In the genomic region with DNA sequence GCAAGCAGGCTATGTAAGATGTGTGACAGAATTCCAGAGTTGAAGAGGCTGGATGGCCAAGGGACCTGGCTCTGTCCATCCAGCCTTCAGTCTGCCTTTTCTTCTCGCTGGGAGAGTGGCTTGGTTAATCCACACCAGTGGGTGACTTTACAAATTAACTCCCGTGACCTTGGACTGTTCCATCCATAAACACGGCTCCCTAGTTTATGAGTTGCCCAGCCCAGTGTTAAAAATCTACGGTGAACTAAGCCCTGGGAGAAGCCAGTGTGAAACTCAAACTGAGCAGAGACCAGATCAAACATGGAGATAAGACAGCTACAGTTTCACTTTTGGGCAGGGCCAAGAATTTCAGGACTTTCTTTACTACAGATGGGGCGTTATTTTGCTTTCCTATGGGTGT, we compare ENCODE assay signal across 13 mouse cellular contexts. TPM values are rescaled to one million over a fixed set of nuclear protein-coding genes. Genes with fewer than 3 reads are reported as not detected.
DNase-seq lines count a peak whose midpoint lies in the region; ATAC-seq and TF ChIP-seq lines count a peak whose summit lies in the region.
"Had no signal": no experiment of that assay in that cellular context is flagged by ENCODE, and none has a peak within 500 bp of the region (broad histone marks: within the 10 kb centered on the region; RNA-seq: fewer than 3 reads in every experiment).

No protein-coding gene starts in this region.

- no peaks in the 10 kb centered on the region for H3K9me3 ChIP-seq in liver, embryonic 11.5 days (ENCODE audit: control insufficient read depth, low read length)
- no peaks in the 10 kb centered on the region for H3K9me3 ChIP-seq in intestine, embryonic 15.5 days
- H3K9me3 ChIP-seq in stomach, postnatal 0 days (ENCODE audit: control insufficient read depth, low read length): no peaks in the 10 kb centered on the region

- no peaks in the 10 kb centered on the region for H3K4me1 ChIP-seq in liver, embryonic 11.5 days (replicated peaks; ENCODE audit: control insufficient read depth, insufficient read depth, low read length)
- H3K4me1 ChIP-seq in intestine, embryonic 15.5 days (replicated peaks): peaks cover 29% of the 10 kb centered on the region
- no peaks in the 10 kb centered on the region; the same call in 1 of the 2 replicates for H3K4me1 ChIP-seq in stomach, postnatal 0 days (replicated peaks; ENCODE audit: control insufficient read depth, insufficient read depth)

- 56% methylated on average over 5 of the region's 5 CpGs for WGBS in liver, embryonic 11.5 days
- 24% methylated on average over 5 of the region's 5 CpGs for WGBS in intestine, embryonic 15.5 days
- WGBS in stomach, postnatal 0 days: 26% methylated on average over 5 of the region's 5 CpGs

- DNase-seq in liver, embryonic 11.5 days (ENCODE audit: low spot score): no peak
- DNase-seq in liver: no peak
- DNase-seq in kidney, postnatal 25 days: peak; percentile 63 to 82
- DNase-seq in stomach, postnatal 0 days (ENCODE audit: low spot score): no peak
- DNase-seq in adrenal gland, postnatal 25 days: no peak
- DNase-seq in ovary, postnatal 36 days (ENCODE audit: low spot score): no peak
- DNase-seq in frontal cortex, postnatal 14 days (ENCODE audit: low spot score in 2 of 2): no peak
- DNase-seq: layer of hippocampus, adult 9-11 months; lung, postnatal 14 days; retina, postnatal 1 day; thymus, postnatal 4 days had no signal

- H3K36me3 ChIP-seq in liver, embryonic 11.5 days (ENCODE audit: control insufficient read depth, insufficient read depth, low read length): no peaks in the 10 kb centered on the region
- H3K36me3 ChIP-seq in intestine, embryonic 15.5 days: no peaks in the 10 kb centered on the region
- H3K36me3 ChIP-seq in stomach, postnatal 0 days (ENCODE audit: control insufficient read depth, insufficient read depth, low read length): no peaks in the 10 kb centered on the region

- ATAC-seq in liver, embryonic 11.5 days (replicated peaks; ENCODE audit: low FRiP score): no peak
- ATAC-seq in intestine, embryonic 15.5 days: peak; percentile 68
- ATAC-seq in stomach, postnatal 0 days (ENCODE audit: low FRiP score, low TSS enrichment): no peak
- ATAC-seq: forebrain, embryonic 14.5 days had no signal

- H3K4me3 ChIP-seq in liver, embryonic 11.5 days (ENCODE audit: low read depth, low read length): no peak overlapping the region
- H3K4me3 ChIP-seq in intestine, embryonic 15.5 days (replicated peaks): no peak overlapping the region
- H3K4me3 ChIP-seq in stomach, postnatal 0 days (ENCODE audit: low read depth, low read length): no peak overlapping the region

- no peak overlapping the region for H3K9ac ChIP-seq in liver, embryonic 11.5 days (ENCODE audit: low read depth, low read length)
- no peak overlapping the region for H3K9ac ChIP-seq in intestine, embryonic 15.5 days
- H3K9ac ChIP-seq in stomach, postnatal 0 days (ENCODE audit: low read length): no peak overlapping the region

- peak overlapping the region; percentile 51 for H3K27ac ChIP-seq in liver, embryonic 11.5 days (ENCODE audit: low read depth, low read length)
- H3K27ac ChIP-seq in intestine, embryonic 15.5 days: peak overlapping the region; percentile 72
- H3K27ac ChIP-seq in stomach, postnatal 0 days (replicated peaks): peak overlapping the region; percentile 82

- H3K27me3 ChIP-seq in liver, embryonic 11.5 days (replicated peaks; ENCODE audit: control insufficient read depth, insufficient read depth, low read length): no peaks in the 10 kb centered on the region
- no peaks in the 10 kb centered on the region for H3K27me3 ChIP-seq in intestine, embryonic 15.5 days (replicated peaks)
- H3K27me3 ChIP-seq in stomach, postnatal 0 days (ENCODE audit: control insufficient read depth, insufficient read depth, low read length): no peaks in the 10 kb centered on the region

- no peak overlapping the region; the same call in 1 of the 2 replicates for H3K4me2 ChIP-seq in liver, embryonic 11.5 days
- 0 out of 2 replicates have a peak overlapping the region, but pooled peaks have one; percentile 1 for H3K4me2 ChIP-seq in intestine, embryonic 15.5 days (replicated peaks)
- H3K4me2 ChIP-seq in stomach, postnatal 0 days (replicated peaks; ENCODE audit: low read depth): no peak overlapping the region

- no peak for TF ChIP-seq EP300 in stomach, postnatal 0 days (optimal IDR thresholded peaks at IDR 0.05)

- no peak for TF ChIP-seq CTCF in stomach, postnatal 0 days (IDR thresholded peaks at IDR 0.05; ENCODE audit: low read depth)

RNA-seq across cellular contexts. Expression of a gene that starts 19.9 kb away (rescaled TPM):
- polyA plus RNA-seq in liver, embryonic 11.5 days (2014; fragmentation: Nextera tagmentation; extraction: Ambion mirVana): 11.0 and 11.8 TPM in 2 replicates
- polyA plus RNA-seq in intestine, embryonic 15.5 days (2015; fragmentation: Nextera tagmentation; extraction: Ambion mirVana): 152 and 158 TPM in 2 replicates
- polyA plus RNA-seq in stomach, postnatal 0 days (2015; fragmentation: Nextera tagmentation; extraction: Ambion mirVana): 118 and 131 TPM in 2 replicates
- 0.06 and 0.48 TPM in 2 replicates for total RNA-seq in adrenal gland, postnatal 25 days (2021)

RNA-seq across cellular contexts. Expression of a gene that starts 49.8 kb away (rescaled TPM):
- polyA plus RNA-seq in liver, embryonic 11.5 days (2014; fragmentation: Nextera tagmentation; extraction: Ambion mirVana): 11.9 and 15.4 TPM in 2 replicates
- 15.5 and 20.2 TPM in 2 replicates for polyA plus RNA-seq in intestine, embryonic 15.5 days (2015; fragmentation: Nextera tagmentation; extraction: Ambion mirVana)
- 13.8 and 14.2 TPM in 2 replicates for polyA plus RNA-seq in stomach, postnatal 0 days (2015; fragmentation: Nextera tagmentation; extraction: Ambion mirVana)
- total RNA-seq in adrenal gland, postnatal 25 days (2021): 101 and 113 TPM in 2 replicates

RNA-seq across cellular contexts. Expression of a gene that starts 59.9 kb away (rescaled TPM):
- 8.8 and 9.6 TPM in 2 replicates for polyA plus RNA-seq in liver, embryonic 11.5 days (2014; fragmentation: Nextera tagmentation; extraction: Ambion mirVana)
- polyA plus RNA-seq in intestine, embryonic 15.5 days (2015; fragmentation: Nextera tagmentation; extraction: Ambion mirVana): 8.3 and 9.1 TPM in 2 replicates
- 3.0 and 3.1 TPM in 2 replicates for polyA plus RNA-seq in stomach, postnatal 0 days (2015; fragmentation: Nextera tagmentation; extraction: Ambion mirVana)
- total RNA-seq in adrenal gland, postnatal 25 days (2021): 10.8 and 13.7 TPM in 2 replicates

Comparison
In these comparisons a context has a peak if more than half of its experiments do, and no peak if none do; other contexts are left out.
1. DNase-seq: peak in kidney, postnatal 25 days (2 of 2); none in liver, embryonic 11.5 days (single experiment), liver (single experiment), stomach, postnatal 0 days (single experiment), adrenal gland, postnatal 25 days (single experiment), ovary, postnatal 36 days (single experiment) and frontal cortex, postnatal 14 days (0 of 2).
2. Peak in every context shown above with its lines, with median percentiles within 50 percentile points of each other: H3K27ac ChIP-seq.